In genomic region chr1:78021766-78022165, GRCm38 (mm10) we compare ENCODE assay signal across 16 mouse cellular contexts.
DNase-seq lines count a peak whose midpoint lies in the region; ATAC-seq lines count a peak whose summit lies in the region.
"Had no signal": no experiment of that assay in that cellular context is flagged by ENCODE, and none has a peak within 500 bp of the region (broad histone marks: within the 10 kb centered on the region; RNA-seq: fewer than 3 reads in every experiment).

No protein-coding gene starts in this region.

- H3K9ac ChIP-seq in limb, embryonic 11.5 days (ENCODE audit: low read length): 0 out of 2 replicates have a peak overlapping the region, but pooled peaks have one; percentile 17
- no peak overlapping the region for H3K9ac ChIP-seq in neural tube, embryonic 13.5 days
- H3K9ac ChIP-seq: embryonic facial prominence, embryonic 12.5 days; liver, embryonic 13.5 days; midbrain, embryonic 15.5 days had no signal

- no peak overlapping the region for H3K27ac ChIP-seq in limb, embryonic 11.5 days (replicated peaks; ENCODE audit: low read depth, low read length)
- H3K27ac ChIP-seq in neural tube, embryonic 13.5 days (replicated peaks): 0 out of 2 replicates have a peak overlapping the region, but pooled peaks have one; percentile 24
- H3K27ac ChIP-seq: embryonic facial prominence, embryonic 12.5 days; hindbrain, embryonic 10.5 days; liver, embryonic 13.5 days; midbrain, embryonic 15.5 days had no signal

- ATAC-seq in limb, embryonic 11.5 days (ENCODE audit: insufficient number of reproducible peaks, low FRiP score, low TSS enrichment, low read depth): no peak
- ATAC-seq in neural tube, embryonic 13.5 days (ENCODE audit: low read depth): peak; percentile 63; the same call in 1 of the 2 replicates
- ATAC-seq: midbrain, embryonic 15.5 days had no signal

- peak; percentile 29 for DNase-seq in embryo, embryonic 10 days (ENCODE audit: low spot score)
- no peak for DNase-seq in embryo, embryonic 9.5 days (ENCODE audit: extremely low spot score)
- peak; percentile 53 for DNase-seq in embryo, embryonic 11 days
- DNase-seq in limb, embryonic 11.5 days (ENCODE audit: low spot score): peak; percentile 48
- DNase-seq in spleen, postnatal 10 days (ENCODE audit: low spot score in 2 of 2): no peak
- no peak for DNase-seq in frontal cortex, postnatal 10 days (ENCODE audit: low spot score in 2 of 2)
- DNase-seq in adrenal gland, adult 2 months: no peak
- DNase-seq: cerebellum, postnatal 10 days; kidney, adult 9 months; liver, embryonic 13.5 days; right cerebral cortex, postnatal 4 days; thymus, adult 18-20 months had no signal

- peak overlapping the region; percentile 10 for H3K4me2 ChIP-seq in limb, embryonic 11.5 days (ENCODE audit: low read depth, severe bottlenecking)
- H3K4me2 ChIP-seq in neural tube, embryonic 13.5 days: peak overlapping the region; percentile 11; the same call in 1 of the 2 replicates
- H3K4me2 ChIP-seq: embryonic facial prominence, embryonic 12.5 days; liver, embryonic 13.5 days; midbrain, embryonic 15.5 days had no signal

- peaks cover 8% of the 10 kb centered on the region; the same call in 1 of the 2 replicates for H3K4me1 ChIP-seq in limb, embryonic 11.5 days (ENCODE audit: control insufficient read depth, insufficient read depth, low read length)
- H3K4me1 ChIP-seq in neural tube, embryonic 13.5 days (replicated peaks): peaks cover 21% of the 10 kb centered on the region
- H3K4me1 ChIP-seq: liver, embryonic 13.5 days; midbrain, embryonic 15.5 days had no signal

- H3K4me3 ChIP-seq in limb, embryonic 11.5 days (ENCODE audit: low read depth, low read length): no peak overlapping the region
- no peak overlapping the region for H3K4me3 ChIP-seq in neural tube, embryonic 13.5 days
- H3K4me3 ChIP-seq: embryonic facial prominence, embryonic 12.5 days; hindbrain, embryonic 10.5 days; liver, embryonic 13.5 days; midbrain, embryonic 15.5 days had no signal

- 12% methylated on average over 6 of the region's 6 CpGs for WGBS in limb, embryonic 11.5 days
- 8% methylated on average over 6 of the region's 6 CpGs for WGBS in neural tube, embryonic 13.5 days

- H3K9me3 ChIP-seq in limb, embryonic 11.5 days (ENCODE audit: control insufficient read depth, low read length): no peaks in the 10 kb centered on the region
- no peaks in the 10 kb centered on the region for H3K9me3 ChIP-seq in neural tube, embryonic 13.5 days
- H3K9me3 ChIP-seq: embryonic facial prominence, embryonic 12.5 days; hindbrain, embryonic 10.5 days; liver, embryonic 13.5 days; midbrain, embryonic 15.5 days had no signal

- H3K36me3 ChIP-seq in limb, embryonic 11.5 days (ENCODE audit: control insufficient read depth, insufficient read depth, low read length): no peaks in the 10 kb centered on the region
- no peaks in the 10 kb centered on the region for H3K36me3 ChIP-seq in neural tube, embryonic 13.5 days
- H3K36me3 ChIP-seq: embryonic facial prominence, embryonic 12.5 days; hindbrain, embryonic 10.5 days; liver, embryonic 13.5 days; midbrain, embryonic 15.5 days had no signal

- peaks cover 35% of the 10 kb centered on the region for H3K27me3 ChIP-seq in limb, embryonic 11.5 days (ENCODE audit: control insufficient read depth, insufficient read depth, low read length)
- H3K27me3 ChIP-seq in neural tube, embryonic 13.5 days: peaks cover 6% of the 10 kb centered on the region; the same call in 1 of the 2 replicates
- H3K27me3 ChIP-seq: liver, embryonic 13.5 days; midbrain, embryonic 15.5 days had no signal

Comparison
In these comparisons a context has a peak if more than half of its experiments do, and no peak if none do; other contexts are left out.
1. DNase-seq: peak in embryo, embryonic 10 days (single experiment), embryo, embryonic 11 days (single experiment) and limb, embryonic 11.5 days (single experiment); none in embryo, embryonic 9.5 days (single experiment), spleen, postnatal 10 days (0 of 2), frontal cortex, postnatal 10 days (0 of 2) and adrenal gland, adult 2 months (single experiment).